Mouse (Mus musculus): ENCODE data around the gene Scfd2. TPM values are rescaled to one million over a fixed set of nuclear protein-coding genes. Genes with fewer than 3 reads are reported as not detected.

The Scfd2 gene
- polyA plus RNA-seq, 1 experiment: 9.6 TPM

- Histone ChIP-seq H3K4me1 (ENCODE audit: control insufficient read depth, insufficient read depth, insufficient read length, low read length) (peaks cover 2% of the 10 kb centered on the region; the same call in 1 of the 2 replicates), H3K27ac (ENCODE audit: insufficient read depth, low read depth, low read length) (no peak overlapping the region), H3K27me3 (ENCODE audit: control insufficient read depth, insufficient read depth, low read length) (no peaks in the 10 kb centered on the region), H3K36me3 (ENCODE audit: control insufficient read depth, insufficient read depth, low read length) (no peaks in the 10 kb centered on the region), H3K4me3 (ENCODE audit: low read depth, low read length) (no peak overlapping the region)
- TF ChIP-seq POLR2A (IDR thresholded peaks at IDR 0.05; ENCODE audit: low read depth, low read length) (no peak), CTCF (IDR thresholded peaks at IDR 0.05; ENCODE audit: extremely low read depth, insufficient read length, insufficient replicate concordance, low read depth, low read length) (no peak)
- WGBS: 55% methylated on average over 3 of the region's 3 CpGs
These were observed 229.2 kb downstream of the Scfd2 start for GRCm38 (mm10) chr5:74302331-74302730.

DNA sequence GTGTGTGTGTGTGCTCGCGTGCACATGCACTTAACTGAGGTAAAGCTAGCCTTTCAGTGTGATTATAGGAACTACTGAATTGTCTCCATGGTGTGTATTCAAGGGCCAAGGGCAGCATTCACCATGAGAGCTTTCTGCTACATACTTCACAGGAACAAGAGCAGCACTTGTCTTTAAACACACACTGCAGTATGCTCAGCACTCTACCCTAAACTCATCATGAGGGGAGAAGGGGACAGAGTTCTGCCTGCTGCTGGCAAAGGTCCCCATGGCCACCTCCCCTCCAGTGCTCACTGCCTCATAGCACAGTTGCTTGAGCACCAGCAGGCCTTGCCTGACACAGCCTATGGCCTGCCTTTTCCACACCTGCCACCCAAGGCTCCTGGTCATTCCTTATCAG is 230.1 kb downstream of the Scfd2 start:
- TF ChIP-seq POLR2A (IDR thresholded peaks at IDR 0.05; ENCODE audit: low read depth, low read length): no peak
- no peak for TF ChIP-seq CTCF (IDR thresholded peaks at IDR 0.05; ENCODE audit: extremely low read depth, insufficient read length, insufficient replicate concordance, low read depth, low read length)
- 91% methylated on average over 2 of the region's 2 CpGs for WGBS
- H3K27ac ChIP-seq (ENCODE audit: insufficient read depth, low read depth, low read length): no peak overlapping the region
- H3K4me3 ChIP-seq (ENCODE audit: low read depth, low read length): no peak overlapping the region
- H3K4me1 ChIP-seq (ENCODE audit: control insufficient read depth, insufficient read depth, insufficient read length, low read length): peaks cover 2% of the 10 kb centered on the region; the same call in 1 of the 2 replicates
- no peaks in the 10 kb centered on the region for H3K36me3 ChIP-seq (ENCODE audit: control insufficient read depth, insufficient read depth, low read length)
- H3K27me3 ChIP-seq (ENCODE audit: control insufficient read depth, insufficient read depth, low read length): no peaks in the 10 kb centered on the region

DNA sequence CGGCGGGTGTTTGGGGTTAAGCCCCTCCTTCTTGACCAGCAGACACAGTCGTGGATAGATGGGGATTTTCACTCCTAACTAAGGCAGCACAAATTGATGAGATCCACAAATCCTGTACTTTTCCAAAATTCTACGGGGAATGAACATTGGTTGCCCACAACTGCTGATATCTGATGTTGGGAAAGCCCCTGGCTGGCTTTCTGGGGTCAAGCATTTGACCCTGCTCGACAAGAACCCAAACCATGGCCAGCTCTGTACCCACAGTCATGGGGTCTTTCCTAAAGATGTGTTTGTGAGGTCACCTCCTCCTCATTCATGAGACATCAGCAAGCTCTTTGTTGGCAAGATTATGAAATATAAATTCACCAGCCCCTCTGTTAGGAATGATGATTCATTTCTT is 230.6 kb downstream of the Scfd2 start:
- no peak overlapping the region for H3K27ac ChIP-seq (ENCODE audit: insufficient read depth, low read depth, low read length)
- TF ChIP-seq POLR2A (IDR thresholded peaks at IDR 0.05; ENCODE audit: low read depth, low read length): no peak
- no peak for TF ChIP-seq CTCF (IDR thresholded peaks at IDR 0.05; ENCODE audit: extremely low read depth, insufficient read length, insufficient replicate concordance, low read depth, low read length)
- H3K36me3 ChIP-seq (ENCODE audit: control insufficient read depth, insufficient read depth, low read length): no peaks in the 10 kb centered on the region
- H3K27me3 ChIP-seq (ENCODE audit: control insufficient read depth, insufficient read depth, low read length): no peaks in the 10 kb centered on the region
- H3K4me1 ChIP-seq (ENCODE audit: control insufficient read depth, insufficient read depth, insufficient read length, low read length): peaks cover 2% of the 10 kb centered on the region; the same call in 1 of the 2 replicates
- WGBS: 66% methylated on average over 5 of the region's 5 CpGs
- H3K4me3 ChIP-seq (ENCODE audit: low read depth, low read length): no peak overlapping the region

- Histone ChIP-seq H3K27me3 (ENCODE audit: control insufficient read depth, insufficient read depth, low read length) (no peaks in the 10 kb centered on the region), H3K4me1 (ENCODE audit: control insufficient read depth, insufficient read depth, insufficient read length, low read length) (peaks cover 2% of the 10 kb centered on the region; the same call in 1 of the 2 replicates), H3K27ac (ENCODE audit: insufficient read depth, low read depth, low read length) (no peak overlapping the region), H3K36me3 (ENCODE audit: control insufficient read depth, insufficient read depth, low read length) (no peaks in the 10 kb centered on the region), H3K4me3 (ENCODE audit: low read depth, low read length) (no peak overlapping the region)
- TF ChIP-seq POLR2A (IDR thresholded peaks at IDR 0.05; ENCODE audit: low read depth, low read length): no peak
- TF ChIP-seq CTCF (IDR thresholded peaks at IDR 0.05; ENCODE audit: extremely low read depth, insufficient read length, insufficient replicate concordance, low read depth, low read length): no peak
- 77% methylated on average over 4 of the region's 4 CpGs for WGBS
These were observed 231.4 kb downstream of the Scfd2 start for GRCm38 (mm10) chr5:74300140-74300539.

DNA sequence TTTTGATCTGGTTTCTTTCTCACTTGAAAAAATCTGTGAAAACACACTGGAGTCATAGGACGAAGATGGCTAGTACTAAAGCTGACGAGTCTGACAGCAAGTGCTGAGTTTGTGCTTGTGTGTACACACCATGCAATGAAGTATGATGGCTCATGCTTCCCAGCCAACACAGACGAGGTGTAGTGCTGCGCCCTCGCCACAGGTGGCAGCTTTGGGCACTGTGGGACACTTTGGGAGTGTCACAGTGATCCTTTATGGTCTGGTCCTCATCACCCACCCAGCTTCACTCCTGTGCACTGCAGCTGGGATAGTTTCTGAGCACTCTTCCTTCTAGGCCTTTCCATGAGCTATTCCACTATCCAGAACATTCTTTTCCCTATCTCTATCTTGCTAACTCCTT is 234.4 kb downstream of the Scfd2 start:
- TF ChIP-seq CTCF (IDR thresholded peaks at IDR 0.05; ENCODE audit: extremely low read depth, insufficient read length, insufficient replicate concordance, low read depth, low read length): peak; percentile 26; the same call in 1 of the 2 replicates
- TF ChIP-seq POLR2A (IDR thresholded peaks at IDR 0.05; ENCODE audit: low read depth, low read length): no peak
- no peaks in the 10 kb centered on the region for H3K36me3 ChIP-seq (ENCODE audit: control insufficient read depth, insufficient read depth, low read length)
- no peak overlapping the region for H3K27ac ChIP-seq (ENCODE audit: insufficient read depth, low read depth, low read length)
- H3K4me3 ChIP-seq (ENCODE audit: low read depth, low read length): no peak overlapping the region
- no peaks in the 10 kb centered on the region for H3K27me3 ChIP-seq (ENCODE audit: control insufficient read depth, insufficient read depth, low read length)
- 85% methylated on average over 5 of the region's 5 CpGs for WGBS
- no peaks in the 10 kb centered on the region for H3K4me1 ChIP-seq (ENCODE audit: control insufficient read depth, insufficient read depth, insufficient read length, low read length)

DNA sequence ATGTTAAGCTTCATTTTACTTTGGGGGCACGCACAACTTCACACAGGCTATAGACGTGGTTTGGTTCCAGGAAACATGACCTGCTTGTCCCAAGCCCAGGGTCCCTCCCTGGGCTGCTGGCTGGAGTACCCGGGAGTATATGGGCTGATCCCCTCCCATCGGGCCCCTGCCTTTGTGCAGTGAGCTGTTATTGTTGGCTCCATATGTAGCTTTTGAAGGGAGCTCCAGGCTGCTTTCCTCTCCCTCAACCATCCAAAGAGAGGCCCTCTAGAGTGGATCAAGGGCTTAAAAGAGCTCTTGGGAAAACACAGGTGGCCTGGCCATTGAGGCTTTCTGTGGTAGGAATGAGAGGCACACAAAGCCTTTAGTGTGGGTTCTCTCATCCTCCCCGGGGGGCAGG is 235.5 kb downstream of the Scfd2 start:
- no peaks in the 10 kb centered on the region for H3K4me1 ChIP-seq (ENCODE audit: control insufficient read depth, insufficient read depth, insufficient read length, low read length)
- H3K36me3 ChIP-seq (ENCODE audit: control insufficient read depth, insufficient read depth, low read length): no peaks in the 10 kb centered on the region
- no peak overlapping the region for H3K4me3 ChIP-seq (ENCODE audit: low read depth, low read length)
- WGBS: 83% methylated on average over 5 of the region's 5 CpGs
- no peaks in the 10 kb centered on the region for H3K27me3 ChIP-seq (ENCODE audit: control insufficient read depth, insufficient read depth, low read length)
- no peak overlapping the region for H3K27ac ChIP-seq (ENCODE audit: insufficient read depth, low read depth, low read length)
- TF ChIP-seq CTCF (IDR thresholded peaks at IDR 0.05; ENCODE audit: extremely low read depth, insufficient read length, insufficient replicate concordance, low read depth, low read length): no peak
- no peak for TF ChIP-seq POLR2A (IDR thresholded peaks at IDR 0.05; ENCODE audit: low read depth, low read length)

GRCm38 (mm10) chr5:74293513-74293912 is 238.0 kb downstream of the Scfd2 start:
- H3K27me3 ChIP-seq (ENCODE audit: control insufficient read depth, insufficient read depth, low read length): no peaks in the 10 kb centered on the region
- H3K4me3 ChIP-seq (ENCODE audit: low read depth, low read length): no peak overlapping the region
- H3K36me3 ChIP-seq (ENCODE audit: control insufficient read depth, insufficient read depth, low read length): no peaks in the 10 kb centered on the region
- H3K4me1 ChIP-seq (ENCODE audit: control insufficient read depth, insufficient read depth, insufficient read length, low read length): no peaks in the 10 kb centered on the region
- WGBS: 73% methylated on average over 5 of the region's 5 CpGs
- H3K27ac ChIP-seq (ENCODE audit: insufficient read depth, low read depth, low read length): no peak overlapping the region
- TF ChIP-seq POLR2A (IDR thresholded peaks at IDR 0.05; ENCODE audit: low read depth, low read length) (no peak), CTCF (IDR thresholded peaks at IDR 0.05; ENCODE audit: extremely low read depth, insufficient read length, insufficient replicate concordance, low read depth, low read length) (no peak)

Measured in small intestine, adult 2 months (tissue).